Mouse (Mus musculus) limb, embryonic 11.5 days (tissue): ENCODE data around the gene Cyp2a5. TPM values are rescaled to one million over a fixed set of nuclear protein-coding genes. Genes with fewer than 3 reads are reported as not detected.
"Not testable (repeated sequence)": the region's sequence is repeated elsewhere in the genome, so short reads cannot be mapped to it uniquely, and the experiment has no call there.

ENCODE experiments used
- ATAC-seq: fragments of 200-750 bp; cut with Nextera tagmentation; 2 replicates; pipeline ENCODE4 v1.8.0; 2017; ENCODE audit warnings: low read depth; ENCODE audit not compliant: insufficient number of reproducible peaks, low FRiP score, low TSS enrichment
- DNase-seq: peaks from one replicate; pipeline ENCODE4 v3.0.0-alpha.2; 2015; ENCODE audit warnings: low spot score
- H3K27ac ChIP-seq: fragments of 300-500 bp; sonication (generic); replicated peaks from 2 replicates; pipeline ENCODE4 v1.5.1; 2014; ENCODE audit warnings: low read depth, mild to moderate bottlenecking, low read length
- H3K27me3 ChIP-seq: fragments of 300-500 bp; sonication (generic); 2 replicates; pipeline ENCODE4 v1.6.1; 2014; ENCODE audit warnings: mild to moderate bottlenecking, low read length, mixed read lengths; ENCODE audit not compliant: control insufficient read depth, insufficient read depth
- H3K36me3 ChIP-seq: fragments of 300-500 bp; sonication (generic); 2 replicates; pipeline ENCODE4 v1.6.1; 2014; ENCODE audit warnings: mild to moderate bottlenecking, low read length, moderate library complexity, mixed read lengths; ENCODE audit not compliant: control insufficient read depth, insufficient read depth
- H3K4me1 ChIP-seq: fragments of 300-500 bp; sonication (generic); 2 replicates; pipeline ENCODE4 v1.6.1; 2014; ENCODE audit warnings: low read length, mixed read lengths; ENCODE audit not compliant: control insufficient read depth, insufficient read depth
- H3K4me2 ChIP-seq: fragments of 300-500 bp; sonication (generic); 2 replicates; pipeline ENCODE4 v1.6.1; 2014; ENCODE audit warnings: low read depth, mild to moderate bottlenecking, moderate library complexity; ENCODE audit not compliant: severe bottlenecking
- H3K4me3 ChIP-seq: fragments of 300-500 bp; sonication (generic); 2 replicates; pipeline ENCODE4 v1.5.1; 2014; ENCODE audit warnings: low read depth, low read length
- H3K9ac ChIP-seq: fragments of 300-500 bp; sonication (generic); 2 replicates; pipeline ENCODE4 v1.6.1; 2014; ENCODE audit warnings: mild to moderate bottlenecking, low read length
- H3K9me3 ChIP-seq: fragments of 300-500 bp; sonication (generic); 2 replicates; pipeline ENCODE4 v1.6.1; 2016; ENCODE audit warnings: low read length; ENCODE audit not compliant: control insufficient read depth
- WGBS: fragments of 180-500 bp; shearing (Covaris S2); extraction: QIAGEN DNeasy Blood & Tissue Kit; methylation state at CpG from one replicate; pipeline ENCODE4 v1.1.7; 2014; 5-methylcytosine and 5-hydroxymethylcytosine counted together
- polyA plus RNA-seq: library from polyadenylated mRNA; unstranded; fragments of >200 nt; fragmentation: Nextera tagmentation; extraction: Ambion mirVana; gene quantifications from 2 replicates; pipeline ENCODE4 v1.2.1, GENCODE M21; 2014

Cyp2a5 gene
- polyA plus RNA-seq = not detected in 2 replicates

GRCm38 (mm10) chr7:26835059-26835458, at the start of gene Cyp2a5:
Gene Cyp2a5 (plus strand): TSS chr7:26835305.
- not testable (repeated sequence) for H3K36me3 ChIP-seq, H3K9ac ChIP-seq, H3K9me3 ChIP-seq, ATAC-seq, H3K4me2 ChIP-seq, H3K4me3 ChIP-seq, DNase-seq, H3K27me3 ChIP-seq, H3K4me1 ChIP-seq, H3K27ac ChIP-seq
- 84% methylated on average over 3 of the region's 3 CpGs for WGBS

GRCm38 (mm10) chr7:26786013-26786412, 49.1 kb upstream of the Cyp2a5 start:
- not testable (repeated sequence) for H3K36me3 ChIP-seq, H3K9ac ChIP-seq, H3K4me3 ChIP-seq, ATAC-seq, H3K27ac ChIP-seq, H3K4me1 ChIP-seq, DNase-seq, H3K27me3 ChIP-seq, H3K4me2 ChIP-seq, H3K9me3 ChIP-seq
- 35% methylated on average over 1 of the region's 1 CpGs for WGBS

- H3K9ac ChIP-seq = no peak overlapping the region
- ATAC-seq (no peak), DNase-seq (no peak)
- WGBS = 83% methylated on average over 6 of the region's 6 CpGs
- no peak overlapping the region for H3K27ac ChIP-seq
- no peak overlapping the region for H3K4me3 ChIP-seq
- H3K4me2 ChIP-seq = no peak overlapping the region
- no peaks in the 10 kb centered on the region for H3K36me3 ChIP-seq
- no peaks in the 10 kb centered on the region for H3K4me1 ChIP-seq
- no peaks in the 10 kb centered on the region for H3K9me3 ChIP-seq
- no peaks in the 10 kb centered on the region for H3K27me3 ChIP-seq
Observed at GRCm38 (mm10) chr7:26789984-26790383, 45.1 kb upstream of the Cyp2a5 start.

- H3K4me2 ChIP-seq = no peak overlapping the region
- H3K4me3 ChIP-seq = no peak overlapping the region
- no peak for ATAC-seq
- no peaks in the 10 kb centered on the region for H3K36me3 ChIP-seq
- no peak for DNase-seq
- no peak overlapping the region for H3K27ac ChIP-seq
- H3K9ac ChIP-seq = no peak overlapping the region
- H3K9me3 ChIP-seq = no peaks in the 10 kb centered on the region
- no peaks in the 10 kb centered on the region for H3K27me3 ChIP-seq
- no peaks in the 10 kb centered on the region for H3K4me1 ChIP-seq
Observed at GRCm38 (mm10) chr7:26800104-26800503, 35.0 kb upstream of the Cyp2a5 start.

GRCm38 (mm10) chr7:26800996-26801395, 34.1 kb upstream of the Cyp2a5 start:
- H3K36me3 ChIP-seq = no peaks in the 10 kb centered on the region
- no peaks in the 10 kb centered on the region for H3K4me1 ChIP-seq
- DNase-seq = no peak
- no peak overlapping the region for H3K4me2 ChIP-seq
- no peaks in the 10 kb centered on the region for H3K9me3 ChIP-seq
- no peak for ATAC-seq
- no peaks in the 10 kb centered on the region for H3K27me3 ChIP-seq
- no peak overlapping the region for H3K9ac ChIP-seq
- no peak overlapping the region for H3K4me3 ChIP-seq
- H3K27ac ChIP-seq = no peak overlapping the region
- 92% methylated on average over 1 of the region's 1 CpGs for WGBS

GRCm38 (mm10) chr7:26808592-26808991, 26.5 kb upstream of the Cyp2a5 start, which contains the start of gene Cyp2g1:
Gene Cyp2g1 (plus strand): TSS chr7:26808892.
- ATAC-seq = no peak
- WGBS = 91% methylated on average over 2 of the region's 2 CpGs
- Histone ChIP-seq H3K27me3 (no peaks in the 10 kb centered on the region), H3K4me1 (no peaks in the 10 kb centered on the region), H3K4me2 (no peak within 1 kb of the TSS), H3K27ac (no peak within 1 kb of the TSS), H3K36me3 (no peaks in the 10 kb centered on the region), H3K4me3 (no peak within 1 kb of the TSS), H3K9ac (no peak within 1 kb of the TSS), H3K9me3 (no peaks in the 10 kb centered on the region)
- no peak for DNase-seq

GRCm38 (mm10) chr7:26831556-26832292, 3.4 kb upstream of the Cyp2a5 start:
- WGBS = 86% methylated on average over 9 of the region's 9 CpGs
- H3K9me3 ChIP-seq, H3K4me2 ChIP-seq, H3K36me3 ChIP-seq, DNase-seq, H3K9ac ChIP-seq, H3K4me3 ChIP-seq, ATAC-seq, H3K27ac ChIP-seq, H3K4me1 ChIP-seq, H3K27me3 ChIP-seq: not testable (repeated sequence)

- H3K36me3 ChIP-seq, H3K9ac ChIP-seq, H3K4me2 ChIP-seq, DNase-seq, H3K4me3 ChIP-seq, H3K27ac ChIP-seq, H3K4me1 ChIP-seq, H3K9me3 ChIP-seq, ATAC-seq, H3K27me3 ChIP-seq: not testable (repeated sequence)
- WGBS = 80% methylated on average over 7 of the region's 7 CpGs
Observed at GRCm38 (mm10) chr7:26832668-26833067, 2.4 kb upstream of the Cyp2a5 start.

- not testable (repeated sequence) for H3K27me3 ChIP-seq, H3K27ac ChIP-seq, H3K9me3 ChIP-seq, ATAC-seq, H3K9ac ChIP-seq, H3K4me2 ChIP-seq, H3K4me1 ChIP-seq, H3K4me3 ChIP-seq, DNase-seq, H3K36me3 ChIP-seq
- WGBS = 81% methylated on average over 2 of the region's 2 CpGs
Observed at GRCm38 (mm10) chr7:26843400-26843799, 8.3 kb downstream of the Cyp2a5 start.
